Mouse (Mus musculus): Measurements from ENCODE around the gene Gm10320. TPM values are rescaled to one million over a fixed set of nuclear protein-coding genes. Genes with fewer than 3 reads are reported as not detected.
A peak's percentile ranks its signal among the peaks of the same experiment; 100 is the strongest.

Gene Gm10320
- polyA plus RNA-seq, 1 experiment from 2014 or later: 1.7 TPM

GRCm38 (mm10) chr13:98456398-98456797 lies 35.4 kb downstream of the Gm10320 start:
- Histone ChIP-seq H3K4me1 (replicated peaks) (no peaks in the 10 kb centered on the region), H3K27ac (no peak overlapping the region), H3K9ac (replicated peaks) (no peak overlapping the region), H3K36me3 (no peaks in the 10 kb centered on the region), H3K4me3 (replicated peaks) (no peak overlapping the region), H3K9me3 (peaks cover 14% of the 10 kb centered on the region), H3K4me2 (no peak overlapping the region), H3K27me3 (no peaks in the 10 kb centered on the region; the same call in 1 of the 2 replicates)
- no peak for ATAC-seq (ENCODE audit: insufficient number of reproducible peaks, insufficient read depth, low FRiP score, low TSS enrichment, low read depth)
- 67% methylated on average over 2 of the region's 2 CpGs for WGBS

GRCm38 (mm10) chr13:98455646-98456045 lies 36.2 kb downstream of the Gm10320 start:
- 88% methylated on average over 10 of the region's 10 CpGs for WGBS
- no peak for ATAC-seq (ENCODE audit: insufficient number of reproducible peaks, insufficient read depth, low FRiP score, low TSS enrichment, low read depth)

GRCm38 (mm10) chr13:98454224-98454967 lies 37.4 kb downstream of the Gm10320 start:
- no peaks in the 10 kb centered on the region for H3K4me1 ChIP-seq (replicated peaks)
- no peak overlapping the region for H3K9ac ChIP-seq (replicated peaks)
- WGBS: 47% methylated on average over 12 of the region's 12 CpGs
- H3K36me3 ChIP-seq: no peaks in the 10 kb centered on the region
- no peak overlapping the region for H3K4me2 ChIP-seq
- ATAC-seq (ENCODE audit: insufficient number of reproducible peaks, insufficient read depth, low FRiP score, low TSS enrichment, low read depth): no peak
- H3K27me3 ChIP-seq: no peaks in the 10 kb centered on the region
- no peak overlapping the region for H3K4me3 ChIP-seq (replicated peaks)
- peaks cover 14% of the 10 kb centered on the region for H3K9me3 ChIP-seq
- no peak overlapping the region for H3K27ac ChIP-seq

More at GRCm38 (mm10) chr13:98455646-98456045, 36.2 kb downstream of the Gm10320 start:
- Histone ChIP-seq H3K36me3 (no peaks in the 10 kb centered on the region), H3K9me3 (peaks cover 14% of the 10 kb centered on the region), H3K4me3 (replicated peaks) (no peak overlapping the region), H3K27me3 (no peaks in the 10 kb centered on the region; the same call in 1 of the 2 replicates), H3K27ac (no peak overlapping the region), H3K9ac (replicated peaks) (no peak overlapping the region), H3K4me1 (replicated peaks) (no peaks in the 10 kb centered on the region), H3K4me2 (no peak overlapping the region)

GRCm38 (mm10) chr13:98453146-98453545 lies 38.7 kb downstream of the Gm10320 start:
- Histone ChIP-seq H3K27ac (no peak overlapping the region), H3K9me3 (peaks cover 9% of the 10 kb centered on the region), H3K4me1 (replicated peaks) (no peaks in the 10 kb centered on the region), H3K36me3 (no peaks in the 10 kb centered on the region), H3K9ac (replicated peaks) (no peak overlapping the region), H3K27me3 (no peaks in the 10 kb centered on the region), H3K4me3 (replicated peaks) (no peak overlapping the region), H3K4me2 (no peak overlapping the region)
- no peak for ATAC-seq (ENCODE audit: insufficient number of reproducible peaks, insufficient read depth, low FRiP score, low TSS enrichment, low read depth)
- 60% methylated on average over 4 of the region's 4 CpGs for WGBS

GRCm38 (mm10) chr13:98448696-98449095 lies 43.1 kb downstream of the Gm10320 start:
- Histone ChIP-seq H3K9me3 (peaks cover 9% of the 10 kb centered on the region), H3K27ac (no peak overlapping the region), H3K4me2 (no peak overlapping the region), H3K27me3 (no peaks in the 10 kb centered on the region), H3K4me3 (replicated peaks) (no peak overlapping the region), H3K9ac (replicated peaks) (no peak overlapping the region), H3K36me3 (no peaks in the 10 kb centered on the region), H3K4me1 (replicated peaks) (no peaks in the 10 kb centered on the region)
- no peak for ATAC-seq (ENCODE audit: insufficient number of reproducible peaks, insufficient read depth, low FRiP score, low TSS enrichment, low read depth)

- 82% methylated on average over 6 of the region's 6 CpGs for WGBS
- Histone ChIP-seq H3K9ac (replicated peaks) (no peak overlapping the region), H3K4me1 (replicated peaks) (no peaks in the 10 kb centered on the region), H3K4me3 (replicated peaks) (no peak overlapping the region), H3K36me3 (no peaks in the 10 kb centered on the region), H3K9me3 (peaks cover 9% of the 10 kb centered on the region), H3K4me2 (no peak overlapping the region), H3K27ac (no peak overlapping the region), H3K27me3 (no peaks in the 10 kb centered on the region)
- no peak for ATAC-seq (ENCODE audit: insufficient number of reproducible peaks, insufficient read depth, low FRiP score, low TSS enrichment, low read depth)
Measured at GRCm38 (mm10) chr13:98447741-98448140, 44.1 kb downstream of the Gm10320 start.

- Histone ChIP-seq H3K4me3 (replicated peaks) (no peak overlapping the region), H3K27ac (no peak overlapping the region), H3K4me2 (no peak overlapping the region), H3K9me3 (peaks cover 6% of the 10 kb centered on the region; the same call in 1 of the 2 replicates), H3K36me3 (no peaks in the 10 kb centered on the region), H3K9ac (replicated peaks) (no peak overlapping the region), H3K4me1 (replicated peaks) (no peaks in the 10 kb centered on the region), H3K27me3 (no peaks in the 10 kb centered on the region)
- 89% methylated on average over 7 of the region's 7 CpGs for WGBS
- ATAC-seq (ENCODE audit: insufficient number of reproducible peaks, insufficient read depth, low FRiP score, low TSS enrichment, low read depth): no peak
Measured at GRCm38 (mm10) chr13:98445391-98446125, 46.2 kb downstream of the Gm10320 start.

GRCm38 (mm10) chr13:98441001-98441400 lies 50.8 kb downstream of the Gm10320 start:
- 81% methylated on average over 4 of the region's 4 CpGs for WGBS
- Histone ChIP-seq H3K36me3 (no peaks in the 10 kb centered on the region), H3K27ac (no peak overlapping the region), H3K4me3 (replicated peaks) (no peak overlapping the region), H3K9me3 (peaks cover 6% of the 10 kb centered on the region; the same call in 1 of the 2 replicates), H3K27me3 (peaks cover 9% of the 10 kb centered on the region; the same call in 1 of the 2 replicates), H3K4me2 (0 out of 2 replicates have a peak overlapping the region, but pooled peaks have one; percentile 8), H3K9ac (replicated peaks) (no peak overlapping the region), H3K4me1 (replicated peaks) (peaks cover 10% of the 10 kb centered on the region; the same call in 1 of the 2 replicates)
- no peak for ATAC-seq (ENCODE audit: insufficient number of reproducible peaks, insufficient read depth, low FRiP score, low TSS enrichment, low read depth)

GRCm38 (mm10) chr13:98440293-98440952 lies 51.4 kb downstream of the Gm10320 start:
- ATAC-seq (ENCODE audit: insufficient number of reproducible peaks, insufficient read depth, low FRiP score, low TSS enrichment, low read depth): no peak; the same call in 1 of the 2 replicates
- Histone ChIP-seq H3K27me3 (peaks cover 12% of the 10 kb centered on the region; the same call in 1 of the 2 replicates), H3K9me3 (peaks cover 6% of the 10 kb centered on the region; the same call in 1 of the 2 replicates), H3K36me3 (no peaks in the 10 kb centered on the region), H3K9ac (replicated peaks) (no peak overlapping the region), H3K27ac (no peak overlapping the region), H3K4me1 (replicated peaks) (peaks cover 10% of the 10 kb centered on the region; the same call in 1 of the 2 replicates), H3K4me2 (0 out of 2 replicates have a peak overlapping the region, but pooled peaks have one; percentile 8), H3K4me3 (replicated peaks) (no peak overlapping the region)
- whole genome bisulfite sequencing: 26% methylated on average over 13 of the region's 13 CpGs

Data from limb, embryonic 12.5 days (tissue).